Mouse (Mus musculus): ENCODE measurements around the gene Hoxa11.

GRCm38 (mm10) chr6:52260654-52261575 is 15.3 kb upstream of the Hoxa11 start, which contains the start of gene Hoxa13:
- no peak for TF ChIP-seq CTCF (IDR thresholded peaks at IDR 0.05; ENCODE audit: low read depth)
- TF ChIP-seq EP300 (optimal IDR thresholded peaks at IDR 0.05), result no peak
